Mouse (Mus musculus): ENCODE results near the gene Nos3. TPM values are rescaled to one million over a fixed set of nuclear protein-coding genes. Genes with fewer than 3 reads are reported as not detected.

The Nos3 gene
- total and polyA plus RNA-seq, 3 experiments = 0.30 to 0.36 (median 0.31) TPM

DNA sequence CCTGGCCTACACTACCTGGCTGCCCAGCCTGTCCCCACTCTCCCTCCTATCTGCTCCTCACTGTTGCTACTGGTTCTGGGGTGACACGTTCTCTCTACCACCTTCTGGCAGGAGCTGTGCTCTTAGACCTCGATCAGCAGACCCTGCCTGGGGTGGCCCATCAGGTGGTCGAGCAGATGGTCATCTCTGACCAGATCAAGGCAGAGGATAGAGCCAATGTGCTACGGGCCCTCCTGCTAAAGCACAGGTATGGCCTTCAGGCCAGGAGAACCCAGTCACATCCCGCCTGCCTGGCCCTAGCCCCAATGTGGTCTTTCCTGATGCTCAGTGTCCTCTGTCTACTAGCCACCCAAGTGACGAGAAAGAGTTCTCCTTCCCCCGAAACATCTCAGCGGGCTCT lies 69.4 kb downstream of the Nos3 start:
- Histone ChIP-seq H3K4me3 (replicated peaks in 1 of 3; ENCODE audit: low read depth in 2 of 3, low read length in 2 of 3, poor library complexity in 1 of 3) (no peak overlapping the region), H3K9ac (ENCODE audit: insufficient read depth, low read depth) (no peak overlapping the region), H3K79me2 (replicated peaks; ENCODE audit: control insufficient read depth, extremely low read depth, insufficient read depth, poor library complexity, severe bottlenecking) (no peaks in the 10 kb centered on the region), H3K27me3 (replicated peaks) (no peaks in the 10 kb centered on the region), H3K27ac (ENCODE audit: insufficient read depth, low read depth) (no peak overlapping the region), H3K36me3 (replicated peaks in 1 of 2; ENCODE audit: control insufficient read depth in 1 of 2, insufficient read depth in 1 of 2, low read length in 1 of 2) (peaks cover 72 to 94% of the 10 kb centered on the region in 2 experiments), H3K4me1 (ENCODE audit: control insufficient read depth in 1 of 2, insufficient read depth in 2 of 2) (no peaks in the 10 kb centered on the region), H3K9me3 (replicated peaks; ENCODE audit: low read length) (no peaks in the 10 kb centered on the region), H3K4me2 (ENCODE audit: insufficient read depth, low read depth, poor library complexity, severe bottlenecking) (no peak overlapping the region)
- no peak for TF ChIP-seq ELF1 (IDR thresholded peaks at IDR 0.05; ENCODE audit: low read depth, low read length)
- TF ChIP-seq TBP (conservative IDR thresholded peaks at IDR 0.05; ENCODE audit: low read depth, low read length) = no peak
- no peak for TF ChIP-seq UBTF (IDR thresholded peaks at IDR 0.05; ENCODE audit: low read depth, low read length)
- no peak for TF ChIP-seq ZKSCAN1 (IDR thresholded peaks at IDR 0.05; ENCODE audit: borderline replicate concordance, low read depth, low read length)
- TF ChIP-seq HCFC1 (IDR thresholded peaks at IDR 0.05; ENCODE audit: low read depth, low read length) = no peak
- TF ChIP-seq PAX5 (IDR thresholded peaks at IDR 0.05; ENCODE audit: low read length) = no peak
- no peak for TF ChIP-seq MXI1 (IDR thresholded peaks at IDR 0.05; ENCODE audit: low read depth, low read length)
- no peak for TF ChIP-seq CTCF (conservative IDR thresholded peaks at IDR 0.05 in 1 of 2, IDR thresholded peaks at IDR 0.05 in 1 of 2; ENCODE audit: low read depth in 2 of 2, low read length in 2 of 2)
- no peak for TF ChIP-seq USF2 (conservative IDR thresholded peaks at IDR 0.05; ENCODE audit: low read depth, low read length)
- in situ Hi-C loops (cut with MboI; ENCODE audit: low pct_ligation_motif_present, low pct_unique_long_range_greater_than_20kb, low sequenced_read_pairs) = no loop called here
- dilution Hi-C loops (cut with MboI; ENCODE audit: extremely low pct_ligation_motif_present, extremely low pct_unique_long_range_greater_than_20kb, low sequenced_read_pairs) = no loop called here
- no peak for DNase-seq (ENCODE audit: extremely low read depth)

Other genes with a start within 250 kb of the Nos3 start
- gene Nupl2, start 199.8 kb upstream of the Nos3 start, total RNA-seq (2012; rRNA removed) = 12.0 and 15.7 TPM in 2 replicates
- gene Nupl2, start 199.8 kb upstream of the Nos3 start, total RNA-seq (2014; rRNA removed) = 33.4 and 33.9 TPM in 2 replicates
- gene Nupl2, start 199.8 kb upstream of the Nos3 start, polyA plus RNA-seq (2012; ENCODE audit: insufficient read length, low read depth) = 24.8 and 28.9 TPM in 2 replicates
- 1.7 and 2.8 TPM in 2 replicates for gene Kcnh2, start 13.2 kb upstream of the Nos3 start, total RNA-seq (2012; rRNA removed)
- gene Kcnh2, start 13.2 kb upstream of the Nos3 start, total RNA-seq (2014; rRNA removed) = 0.20 and 0.30 TPM in 2 replicates
- 0.59 and 0.95 TPM in 2 replicates for gene Kcnh2, start 13.2 kb upstream of the Nos3 start, polyA plus RNA-seq (2012; ENCODE audit: insufficient read length, low read depth)
- 0.46 and 0.81 TPM in 2 replicates for gene Atg9b, start 27.3 kb downstream of the Nos3 start, total RNA-seq (2012; rRNA removed)
- 0.68 and 0.86 TPM in 2 replicates for gene Atg9b, start 27.3 kb downstream of the Nos3 start, total RNA-seq (2014; rRNA removed)
- gene Atg9b, start 27.3 kb downstream of the Nos3 start, polyA plus RNA-seq (2012; ENCODE audit: insufficient read length, low read depth) = 1.1 and 1.3 TPM in 2 replicates
- 50.3 and 58.7 TPM in 2 replicates for gene Abcb8, start 28.9 kb downstream of the Nos3 start, total RNA-seq (2012; rRNA removed)
- 31.0 and 34.7 TPM in 2 replicates for gene Abcb8, start 28.9 kb downstream of the Nos3 start, total RNA-seq (2014; rRNA removed)
- 36.9 and 45.4 TPM in 2 replicates for gene Abcb8, start 28.9 kb downstream of the Nos3 start, polyA plus RNA-seq (2012; ENCODE audit: insufficient read length, low read depth)
- gene Asic3, start 48.6 kb downstream of the Nos3 start, total RNA-seq (2012; rRNA removed) = 0.25 TPM in 1 of 2 replicates, not detected in the other
- gene Asic3, start 48.6 kb downstream of the Nos3 start, total RNA-seq (2014; rRNA removed) = not detected in 2 replicates
- gene Asic3, start 48.6 kb downstream of the Nos3 start, polyA plus RNA-seq (2012; ENCODE audit: insufficient read length, low read depth) = 1.1 and 1.3 TPM in 2 replicates
- gene Cdk5, start 58.7 kb downstream of the Nos3 start, total RNA-seq (2012; rRNA removed) = 10.4 and 12.1 TPM in 2 replicates
- 7.4 and 9.2 TPM in 2 replicates for gene Cdk5, start 58.7 kb downstream of the Nos3 start, total RNA-seq (2014; rRNA removed)
- gene Cdk5, start 58.7 kb downstream of the Nos3 start, polyA plus RNA-seq (2012; ENCODE audit: insufficient read length, low read depth) = 25.1 and 26.6 TPM in 2 replicates
- gene Slc4a2, start 59.0 kb downstream of the Nos3 start, total RNA-seq (2012; rRNA removed) = 17.2 and 18.6 TPM in 2 replicates
- 12.7 and 12.9 TPM in 2 replicates for gene Slc4a2, start 59.0 kb downstream of the Nos3 start, total RNA-seq (2014; rRNA removed)
- gene Slc4a2, start 59.0 kb downstream of the Nos3 start, polyA plus RNA-seq (2012; ENCODE audit: insufficient read length, low read depth) = 27.2 and 27.3 TPM in 2 replicates
- gene Fastk, start 80.5 kb downstream of the Nos3 start, total RNA-seq (2012; rRNA removed) = 61.2 and 61.4 TPM in 2 replicates
- gene Fastk, start 80.5 kb downstream of the Nos3 start, total RNA-seq (2014; rRNA removed) = 41.8 and 44.8 TPM in 2 replicates
- 88.0 and 88.1 TPM in 2 replicates for gene Fastk, start 80.5 kb downstream of the Nos3 start, polyA plus RNA-seq (2012; ENCODE audit: insufficient read length, low read depth)
- 9.6 and 13.1 TPM in 2 replicates for gene Tmub1, start 83.0 kb downstream of the Nos3 start, total RNA-seq (2012; rRNA removed)
- gene Tmub1, start 83.0 kb downstream of the Nos3 start, total RNA-seq (2014; rRNA removed) = 6.1 and 7.6 TPM in 2 replicates
- gene Tmub1, start 83.0 kb downstream of the Nos3 start, polyA plus RNA-seq (2012; ENCODE audit: insufficient read length, low read depth) = 8.6 and 11.2 TPM in 2 replicates
- 43.5 and 46.3 TPM in 2 replicates for gene Agap3, start 87.4 kb downstream of the Nos3 start, total RNA-seq (2012; rRNA removed)
- gene Agap3, start 87.4 kb downstream of the Nos3 start, total RNA-seq (2014; rRNA removed) = 12.8 and 15.4 TPM in 2 replicates
- gene Agap3, start 87.4 kb downstream of the Nos3 start, polyA plus RNA-seq (2012; ENCODE audit: insufficient read length, low read depth) = 37.9 and 38.0 TPM in 2 replicates
- gene Gbx1, start 162.4 kb downstream of the Nos3 start, total RNA-seq (2012; rRNA removed) = 0.04 and 0.08 TPM in 2 replicates
- not detected in 2 replicates for gene Gbx1, start 162.4 kb downstream of the Nos3 start, total RNA-seq (2014; rRNA removed)
- gene Gbx1, start 162.4 kb downstream of the Nos3 start, polyA plus RNA-seq (2012; ENCODE audit: insufficient read length, low read depth) = 0.07 and 0.13 TPM in 2 replicates
- not detected in 2 replicates for gene Asb10, start 176.2 kb downstream of the Nos3 start, total RNA-seq (2012; rRNA removed)
- not detected in 2 replicates for gene Asb10, start 176.2 kb downstream of the Nos3 start, total RNA-seq (2014; rRNA removed)
- not detected in 2 replicates for gene Asb10, start 176.2 kb downstream of the Nos3 start, polyA plus RNA-seq (2012; ENCODE audit: insufficient read length, low read depth)
- not detected in 2 replicates for gene 4931409K22Rik, start 192.0 kb downstream of the Nos3 start, total RNA-seq (2012; rRNA removed)
- gene 4931409K22Rik, start 192.0 kb downstream of the Nos3 start, total RNA-seq (2014; rRNA removed) = not detected in 2 replicates
- gene 4931409K22Rik, start 192.0 kb downstream of the Nos3 start, polyA plus RNA-seq (2012; ENCODE audit: insufficient read length, low read depth) = not detected in 2 replicates
- gene Abcf2, start 212.7 kb downstream of the Nos3 start, total RNA-seq (2012; rRNA removed) = 118 and 152 TPM in 2 replicates
- 162 and 169 TPM in 2 replicates for gene Abcf2, start 212.7 kb downstream of the Nos3 start, total RNA-seq (2014; rRNA removed)
- gene Abcf2, start 212.7 kb downstream of the Nos3 start, polyA plus RNA-seq (2012; ENCODE audit: insufficient read length, low read depth) = 160 and 162 TPM in 2 replicates
- gene Chpf2, start 221.9 kb downstream of the Nos3 start, total RNA-seq (2012; rRNA removed) = 20.4 and 25.5 TPM in 2 replicates
- gene Chpf2, start 221.9 kb downstream of the Nos3 start, total RNA-seq (2014; rRNA removed) = 11.2 and 11.9 TPM in 2 replicates
- gene Chpf2, start 221.9 kb downstream of the Nos3 start, polyA plus RNA-seq (2012; ENCODE audit: insufficient read length, low read depth) = 22.8 and 26.9 TPM in 2 replicates

Data from CH12.LX (cell line).